Mouse (Mus musculus) lung, postnatal 25 days (tissue): ENCODE measurements around the gene Eya4.

Experiments used
- DNase-seq: peaks from one replicate; pipeline ENCODE4 v3.0.0; 2022; ENCODE audit warnings: low spot score

Gene Eya4

GRCm38 (mm10) chr10:23350011-23350911, at the start of gene Eya4:
TSS of gene Eya4 (minus strand) at chr10:23350786.
- DNase-seq: peak; percentile 1

GRCm38 (mm10) chr10:23395399-23395798, 44.8 kb upstream of the Eya4 start:
- DNase-seq: no peak

- DNase-seq: no peak
These were observed 44.1 kb upstream of the Eya4 start for GRCm38 (mm10) chr10:23394556-23395245.

GRCm38 (mm10) chr10:23394152-23394551, 43.6 kb upstream of the Eya4 start:
- DNase-seq: no peak

GRCm38 (mm10) chr10:23363866-23364265, 13.3 kb upstream of the Eya4 start:
- no peak for DNase-seq

GRCm38 (mm10) chr10:23349392-23350010, 1.1 kb downstream of the Eya4 start:
- no peak for DNase-seq

GRCm38 (mm10) chr10:23348893-23349391, 1.6 kb downstream of the Eya4 start:
- no peak for DNase-seq

- DNase-seq: no peak
These were observed 2.3 kb downstream of the Eya4 start for GRCm38 (mm10) chr10:23348101-23348892.

GRCm38 (mm10) chr10:23337250-23337649, 13.3 kb downstream of the Eya4 start:
- no peak for DNase-seq

- no peak for DNase-seq
These were observed 17.8 kb downstream of the Eya4 start for GRCm38 (mm10) chr10:23332768-23333167.

- DNase-seq: no peak
These were observed 22.9 kb downstream of the Eya4 start for GRCm38 (mm10) chr10:23327651-23328050.

- DNase-seq: no peak
These were observed 28.3 kb downstream of the Eya4 start for GRCm38 (mm10) chr10:23322275-23322674.

- DNase-seq: no peak
These were observed 55.0 kb downstream of the Eya4 start for GRCm38 (mm10) chr10:23295616-23296015.

GRCm38 (mm10) chr10:23292495-23292894, 58.1 kb downstream of the Eya4 start:
- no peak for DNase-seq

GRCm38 (mm10) chr10:23277371-23277770, 73.2 kb downstream of the Eya4 start:
- no peak for DNase-seq

GRCm38 (mm10) chr10:23271050-23271621, 79.5 kb downstream of the Eya4 start:
- no peak for DNase-seq

GRCm38 (mm10) chr10:23270502-23270901, 80.1 kb downstream of the Eya4 start:
- no peak for DNase-seq

GRCm38 (mm10) chr10:23252180-23252579, 98.4 kb downstream of the Eya4 start:
- no peak for DNase-seq

GRCm38 (mm10) chr10:23246485-23246884, 104.1 kb downstream of the Eya4 start:
- no peak for DNase-seq

GRCm38 (mm10) chr10:23236918-23237317, 113.7 kb downstream of the Eya4 start:
- DNase-seq: no peak

GRCm38 (mm10) chr10:23235405-23235804, 115.2 kb downstream of the Eya4 start:
- no peak for DNase-seq
